Mouse (Mus musculus) lung, postnatal 14 days (tissue): ENCODE measurements around the gene Armh2.
"Not testable (repeated sequence)": the region's sequence is repeated elsewhere in the genome, so short reads cannot be mapped to it uniquely, and the experiment has no call there.

Experiments used
- DNase-seq: peaks from one replicate; pipeline ENCODE4 v3.0.0; 2021

The Armh2 gene

GRCm38 (mm10) chr13:24759451-24759850 is 18.4 kb downstream of the Armh2 start:
- DNase-seq, result no peak

GRCm38 (mm10) chr13:24760351-24760870 is 19.4 kb downstream of the Armh2 start:
- no peak for DNase-seq

- no peak for DNase-seq
Measured at GRCm38 (mm10) chr13:24761083-24761402, 20.0 kb downstream of the Armh2 start.

- peak; percentile 89 for DNase-seq
Measured at GRCm38 (mm10) chr13:24761403-24762227, 20.6 kb downstream of the Armh2 start, which contains the start of gene Gmnn. Gmnn (minus strand) TSS chr13:24761923.

GRCm38 (mm10) chr13:24762254-24762653 is 21.2 kb downstream of the Armh2 start:
- DNase-seq, result no peak

GRCm38 (mm10) chr13:24767809-24768208 is 26.8 kb downstream of the Armh2 start:
- DNase-seq, result not testable (repeated sequence)

GRCm38 (mm10) chr13:24771482-24771881 is 30.4 kb downstream of the Armh2 start:
- not testable (repeated sequence) for DNase-seq

GRCm38 (mm10) chr13:24776146-24776844 is 35.3 kb downstream of the Armh2 start:
- peak; percentile 57 for DNase-seq

- DNase-seq, result no peak
Measured at GRCm38 (mm10) chr13:24778026-24778425, 37.0 kb downstream of the Armh2 start.

- DNase-seq, result no peak
Measured at GRCm38 (mm10) chr13:24778706-24779380, 37.8 kb downstream of the Armh2 start.

- peak; percentile 27 for DNase-seq
Measured at GRCm38 (mm10) chr13:24781916-24782315, 40.9 kb downstream of the Armh2 start.

GRCm38 (mm10) chr13:24786014-24786490 is 45.0 kb downstream of the Armh2 start:
- DNase-seq, result no peak

GRCm38 (mm10) chr13:24787477-24787876 is 46.4 kb downstream of the Armh2 start:
- DNase-seq, result no peak

GRCm38 (mm10) chr13:24791349-24791748 is 50.3 kb downstream of the Armh2 start:
- peak; percentile 51 for DNase-seq

GRCm38 (mm10) chr13:24792411-24793045 is 51.5 kb downstream of the Armh2 start:
- DNase-seq, result no peak
